Mouse (Mus musculus) forebrain, postnatal 0 days (tissue): ENCODE data around the gene Foxn1. TPM values are rescaled to one million over a fixed set of nuclear protein-coding genes. Genes with fewer than 3 reads are reported as not detected.

Experiments
- ATAC-seq: fragments of 200-750 bp; cut with Nextera tagmentation; 2 replicates; pipeline ENCODE4 v1.8.0; 2017; ENCODE audit warnings: mild to moderate bottlenecking, moderate library complexity
- DNase-seq: peaks from one replicate; pipeline ENCODE4 v3.0.0-alpha.2; 2015
- H3K27ac ChIP-seq: fragments of 300-500 bp; sonication (generic); 2 replicates; pipeline ENCODE4 v1.5.1; 2014; ENCODE audit warnings: low read depth, mild to moderate bottlenecking, antibody characterized with exemption, low read length, moderate library complexity, mixed read lengths
- H3K27me3 ChIP-seq: fragments of 300-500 bp; sonication (generic); 2 replicates; pipeline ENCODE4 v1.6.1; 2014; ENCODE audit warnings: mild to moderate bottlenecking, low read length, mixed read lengths; ENCODE audit not compliant: insufficient read depth
- H3K36me3 ChIP-seq: fragments of 300-500 bp; sonication (generic); 2 replicates; pipeline ENCODE4 v1.6.1; 2014; ENCODE audit warnings: mild to moderate bottlenecking, moderate library complexity; ENCODE audit not compliant: insufficient read depth
- H3K4me1 ChIP-seq: fragments of 300-500 bp; sonication (generic); 2 replicates; pipeline ENCODE4 v1.6.1; 2014; ENCODE audit warnings: antibody characterized with exemption; ENCODE audit not compliant: insufficient read depth
- H3K4me2 ChIP-seq: fragments of 300-500 bp; sonication (generic); 2 replicates; pipeline ENCODE4 v1.6.1; 2014; ENCODE audit warnings: low read depth, mild to moderate bottlenecking, moderate library complexity
- H3K4me3 ChIP-seq: fragments of 300-500 bp; sonication (generic); 2 replicates; pipeline ENCODE4 v1.5.1; 2014; ENCODE audit warnings: low read depth, low read length, mixed read lengths
- H3K9ac ChIP-seq: fragments of 300-500 bp; sonication (generic); 2 replicates; pipeline ENCODE4 v1.6.1; 2014; ENCODE audit warnings: mild to moderate bottlenecking
- H3K9me3 ChIP-seq: fragments of 300-500 bp; sonication (generic); 2 replicates; pipeline ENCODE4 v1.6.1; 2016; ENCODE audit warnings: low read length
- CTCF ChIP-seq: sonication (generic); IDR thresholded peaks from 2 replicates; pipeline ENCODE4 v1.5.1; 2016; ENCODE audit warnings: antibody characterized with exemption, control low read depth, low read depth
- WGBS: fragments of 180-500 bp; shearing (Covaris S2); extraction: QIAGEN DNeasy Blood & Tissue Kit; methylation state at CpG from one replicate; pipeline ENCODE4 v1.1.7; 2014; 5-methylcytosine and 5-hydroxymethylcytosine counted together
- polyA plus RNA-seq: library from polyadenylated mRNA; unstranded; fragments of >200 nt; fragmentation: Nextera tagmentation; extraction: Ambion mirVana; gene quantifications from 2 replicates; pipeline ENCODE4 v1.2.1, GENCODE M21; 2015
- total RNA-seq: library from RNA; depleted of rRNA; stranded (reverse); fragments of >200 nt; gene quantifications from 2 replicates; pipeline ENCODE4 v1.2.3, GENCODE M21; 2014

Foxn1 gene
- total and polyA plus RNA-seq, 2 experiments from 2014 or later, result not detected

DNA sequence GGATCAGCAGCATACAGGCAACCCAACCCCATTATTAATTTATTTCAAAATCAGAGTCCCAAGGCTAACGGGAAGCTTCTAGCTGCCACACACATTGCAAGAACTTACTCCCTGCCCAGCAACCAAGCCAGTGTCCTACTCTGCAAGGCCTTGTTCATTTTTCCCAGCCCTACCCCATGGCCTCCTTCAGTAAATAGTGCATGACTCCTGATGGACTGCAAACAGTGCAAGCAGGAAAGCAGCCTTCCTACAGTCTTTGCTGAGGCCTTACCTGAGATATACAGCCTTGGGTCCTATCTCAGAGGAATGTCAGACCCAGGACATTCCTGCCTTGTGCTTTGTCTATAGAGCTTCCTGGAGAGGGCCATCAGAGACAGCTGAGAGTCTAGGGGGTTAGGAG lies 39.2 kb upstream of the Foxn1 start:
- Histone ChIP-seq H3K36me3 (no peaks in the 10 kb centered on the region), H3K4me3 (no peak overlapping the region), H3K4me1 (no peaks in the 10 kb centered on the region), H3K9ac (no peak overlapping the region), H3K4me2 (no peak overlapping the region), H3K9me3 (no peaks in the 10 kb centered on the region), H3K27me3 (no peaks in the 10 kb centered on the region), H3K27ac (no peak overlapping the region)
- DNase-seq (no peak), ATAC-seq (no peak)
- 75% methylated on average over 1 of the region's 1 CpGs for WGBS
- TF ChIP-seq CTCF, result no peak

DNA sequence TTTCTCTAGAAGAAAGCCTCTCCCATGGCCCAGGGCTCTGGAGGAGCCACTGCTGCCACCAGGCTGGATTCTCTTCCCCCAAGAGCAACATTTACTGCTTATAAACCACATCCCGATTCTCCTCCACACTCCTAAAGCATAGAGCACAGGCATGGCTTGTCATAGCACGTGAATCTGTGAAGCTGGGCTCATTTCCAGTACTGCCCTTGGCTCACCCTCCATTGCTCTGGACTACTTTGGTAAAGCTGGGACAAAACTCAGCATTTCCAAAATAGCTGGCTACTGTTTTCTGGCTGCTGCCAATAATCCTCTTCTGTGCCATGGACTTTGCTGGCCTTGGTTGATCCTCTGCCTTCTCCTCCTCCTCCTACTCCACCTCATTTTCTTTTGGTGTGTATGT lies 38.0 kb upstream of the Foxn1 start:
- no peaks in the 10 kb centered on the region for H3K9me3 ChIP-seq
- WGBS, result 68% methylated on average over 2 of the region's 2 CpGs
- no peaks in the 10 kb centered on the region for H3K36me3 ChIP-seq
- no peak for ATAC-seq
- no peak overlapping the region for H3K4me2 ChIP-seq
- no peaks in the 10 kb centered on the region for H3K4me1 ChIP-seq
- TF ChIP-seq CTCF, result no peak
- H3K27me3 ChIP-seq, result no peaks in the 10 kb centered on the region
- H3K4me3 ChIP-seq, result no peak overlapping the region
- no peak overlapping the region for H3K9ac ChIP-seq
- no peak overlapping the region for H3K27ac ChIP-seq
- peak; percentile 18 for DNase-seq

DNA sequence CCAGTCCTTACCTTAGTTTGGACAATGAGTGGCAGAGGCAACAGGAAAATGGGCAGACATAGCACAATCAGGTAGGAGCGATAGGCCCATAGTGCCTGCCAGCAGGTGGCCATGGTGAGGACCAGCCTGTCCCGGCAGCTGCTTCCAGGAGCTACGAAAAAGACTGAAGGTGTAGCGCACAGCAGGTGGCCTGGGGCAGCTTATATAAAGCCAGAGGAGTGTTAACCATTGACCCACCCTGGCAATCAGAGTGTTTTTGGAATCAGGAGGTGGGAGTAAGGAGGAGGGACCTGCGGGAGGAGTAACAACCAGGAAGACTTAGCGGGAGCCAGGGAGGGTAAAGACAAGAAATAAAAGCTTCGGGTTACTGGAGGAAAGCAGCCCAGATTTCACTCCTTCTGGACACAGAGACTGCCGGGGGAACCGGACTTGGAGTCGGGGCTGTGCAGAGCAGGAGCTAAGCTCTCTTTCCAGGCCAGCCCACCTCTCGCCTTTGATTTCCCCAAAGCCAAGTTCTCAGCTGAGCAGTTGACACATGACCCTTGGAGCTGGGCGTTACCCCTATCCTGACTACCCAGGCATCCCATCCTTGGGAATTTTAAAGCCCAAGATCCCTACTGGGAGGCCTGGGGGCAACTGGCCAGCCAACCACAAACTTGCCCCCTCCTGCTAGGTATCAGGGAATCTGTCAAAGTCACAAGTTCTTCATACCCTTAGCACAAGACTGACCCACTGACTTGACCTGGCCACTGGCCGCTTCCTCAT lies 35.9 kb upstream of the Foxn1 start, which contains the start of gene Slc13a2:
Slc13a2 (minus strand) TSS at position 163 of the 765 bp plus-strand sequence.
- DNase-seq (no peak), ATAC-seq (no peak)
- H3K27ac ChIP-seq, result no peak within 1 kb of the TSS
- no peaks in the 10 kb centered on the region for H3K36me3 ChIP-seq
- H3K9me3 ChIP-seq, result no peaks in the 10 kb centered on the region
- no peaks in the 10 kb centered on the region for H3K27me3 ChIP-seq
- 31% methylated on average over 13 of the region's 13 CpGs for WGBS
- no peak within 1 kb of the TSS for H3K4me2 ChIP-seq
- H3K9ac ChIP-seq, result no peak within 1 kb of the TSS
- H3K4me1 ChIP-seq, result no peaks in the 10 kb centered on the region
- no peak within 1 kb of the TSS for H3K4me3 ChIP-seq
- TF ChIP-seq CTCF, result no peak

DNA sequence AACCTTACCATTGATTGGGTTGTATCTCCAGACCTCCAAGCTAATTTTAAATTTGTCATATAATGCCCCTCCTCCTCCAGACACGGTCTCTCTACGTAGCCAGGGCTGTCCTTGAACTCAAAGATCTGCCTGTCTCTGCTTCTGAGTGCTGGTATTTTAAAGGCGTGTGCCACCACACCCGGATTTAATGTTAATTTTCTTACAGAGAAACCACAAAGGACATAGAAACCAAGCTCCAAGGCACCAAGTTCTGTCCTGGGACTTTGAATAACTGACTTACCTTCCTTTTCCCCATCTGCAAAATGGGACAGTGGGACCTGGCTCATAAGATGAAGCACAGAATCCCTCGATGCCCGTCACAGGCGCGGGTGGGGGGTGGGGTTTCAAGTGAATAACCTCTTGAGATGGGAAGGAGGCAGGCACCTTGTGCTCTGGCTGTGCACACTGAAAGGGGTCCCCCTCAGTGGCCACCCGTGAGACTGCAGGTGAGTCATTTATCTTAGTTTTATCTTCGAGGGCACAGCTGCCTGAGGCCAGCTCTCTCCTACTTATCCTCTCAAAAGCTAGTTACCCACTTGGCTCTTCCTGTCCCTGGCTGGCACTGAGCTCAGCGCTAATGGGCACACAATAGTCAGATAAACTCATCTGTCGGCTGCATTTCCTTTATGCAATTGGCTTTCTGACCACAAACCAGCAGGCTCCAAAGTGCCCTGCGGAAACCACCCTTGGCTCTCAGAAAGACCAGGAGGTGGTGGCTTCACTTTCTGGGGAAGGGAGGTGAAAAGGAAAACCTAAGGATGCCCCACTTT lies 35.0 kb upstream of the Foxn1 start:
- Histone ChIP-seq H3K9me3 (no peaks in the 10 kb centered on the region), H3K4me2 (no peak overlapping the region), H3K4me1 (no peaks in the 10 kb centered on the region), H3K4me3 (no peak overlapping the region), H3K36me3 (no peaks in the 10 kb centered on the region), H3K9ac (no peak overlapping the region), H3K27ac (no peak overlapping the region), H3K27me3 (no peaks in the 10 kb centered on the region)
- DNase-seq (no peak), ATAC-seq (no peak)
- WGBS, result 66% methylated on average over 13 of the region's 13 CpGs
- TF ChIP-seq CTCF, result no peak

DNA sequence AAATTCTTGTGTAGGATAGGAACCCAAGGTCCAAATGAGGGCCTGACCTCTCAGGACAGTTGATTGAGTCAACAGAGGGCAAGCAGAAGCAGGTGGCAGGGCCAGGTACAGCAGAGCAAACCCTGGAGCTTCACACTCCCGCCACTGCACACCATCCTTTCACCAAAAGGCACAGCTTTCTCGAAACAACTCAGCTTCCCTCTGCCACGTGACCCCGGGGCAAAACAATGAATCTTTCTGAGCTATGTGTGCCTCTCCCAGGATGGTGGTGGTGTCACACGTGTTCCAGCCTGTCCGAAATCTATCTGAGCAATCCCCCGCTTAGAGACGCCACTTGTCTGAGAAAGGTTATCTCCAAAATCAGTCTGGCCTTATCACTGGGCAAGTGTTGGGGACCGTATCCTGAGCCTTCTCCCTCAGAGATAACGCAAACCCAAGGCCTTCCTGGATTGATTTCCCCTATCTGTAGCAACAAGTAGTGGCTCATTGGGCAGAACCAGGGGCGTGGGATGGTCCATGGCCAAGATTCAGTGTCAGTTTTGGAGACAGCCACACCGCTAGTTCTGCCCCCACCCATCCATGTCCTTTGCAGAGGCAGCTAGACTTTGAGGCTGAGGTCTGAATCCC lies 34.0 kb upstream of the Foxn1 start:
- DNase-seq (no peak), ATAC-seq (no peak)
- no peak for TF ChIP-seq CTCF
- no peaks in the 10 kb centered on the region for H3K4me1 ChIP-seq
- H3K36me3 ChIP-seq, result no peaks in the 10 kb centered on the region
- H3K9me3 ChIP-seq, result no peaks in the 10 kb centered on the region
- H3K4me2 ChIP-seq, result no peak overlapping the region
- H3K9ac ChIP-seq, result no peak overlapping the region
- no peak overlapping the region for H3K4me3 ChIP-seq
- H3K27ac ChIP-seq, result no peak overlapping the region
- WGBS, result 82% methylated on average over 12 of the region's 12 CpGs
- no peaks in the 10 kb centered on the region for H3K27me3 ChIP-seq

GRCm38 (mm10) chr11:78416854-78417253 lies 30.5 kb upstream of the Foxn1 start:
- no peak for DNase-seq
- ATAC-seq, result no peak
- Histone ChIP-seq H3K4me1 (no peaks in the 10 kb centered on the region), H3K9ac (no peak overlapping the region), H3K27ac (no peak overlapping the region), H3K27me3 (no peaks in the 10 kb centered on the region), H3K4me2 (no peak overlapping the region), H3K9me3 (no peaks in the 10 kb centered on the region), H3K36me3 (no peaks in the 10 kb centered on the region), H3K4me3 (no peak overlapping the region)
- 87% methylated on average over 6 of the region's 6 CpGs for WGBS
- TF ChIP-seq CTCF, result no peak

DNA sequence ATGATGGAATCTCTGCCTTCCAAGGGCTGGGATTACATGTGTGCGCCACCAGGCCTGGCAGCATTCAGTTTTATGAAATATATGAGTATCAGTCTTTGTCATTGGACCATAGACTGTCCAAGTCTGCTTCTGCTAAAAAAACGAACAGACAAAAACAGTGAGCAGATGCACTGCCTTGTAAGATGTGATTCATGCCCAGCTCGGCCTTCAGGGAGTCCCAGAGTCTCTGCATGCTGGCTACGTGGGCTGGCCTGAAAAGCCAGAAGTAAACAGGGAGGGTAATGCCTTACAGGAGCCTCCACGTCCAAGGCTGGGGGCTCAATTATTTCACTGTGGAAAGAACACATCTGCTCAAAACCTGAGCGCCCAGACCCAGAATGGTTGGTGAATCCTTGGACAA lies 26.5 kb upstream of the Foxn1 start:
- ATAC-seq, result no peak
- no peak for TF ChIP-seq CTCF
- Histone ChIP-seq H3K4me2 (no peak overlapping the region), H3K4me3 (no peak overlapping the region), H3K27ac (no peak overlapping the region), H3K4me1 (no peaks in the 10 kb centered on the region), H3K9ac (no peak overlapping the region), H3K27me3 (no peaks in the 10 kb centered on the region; the same call in 1 of the 2 replicates), H3K9me3 (no peaks in the 10 kb centered on the region), H3K36me3 (no peaks in the 10 kb centered on the region)
- no peak for DNase-seq
- 73% methylated on average over 6 of the region's 6 CpGs for WGBS
